Mouse (Mus musculus): Measurements from ENCODE around the gene Carmil2. TPM values are rescaled to one million over a fixed set of nuclear protein-coding genes. Genes with fewer than 3 reads are reported as not detected.
A peak's percentile ranks its signal among the peaks of the same experiment; 100 is the strongest.

The Carmil2 gene
- polyA plus RNA-seq, 1 experiment, result 43.9 TPM

DNA sequence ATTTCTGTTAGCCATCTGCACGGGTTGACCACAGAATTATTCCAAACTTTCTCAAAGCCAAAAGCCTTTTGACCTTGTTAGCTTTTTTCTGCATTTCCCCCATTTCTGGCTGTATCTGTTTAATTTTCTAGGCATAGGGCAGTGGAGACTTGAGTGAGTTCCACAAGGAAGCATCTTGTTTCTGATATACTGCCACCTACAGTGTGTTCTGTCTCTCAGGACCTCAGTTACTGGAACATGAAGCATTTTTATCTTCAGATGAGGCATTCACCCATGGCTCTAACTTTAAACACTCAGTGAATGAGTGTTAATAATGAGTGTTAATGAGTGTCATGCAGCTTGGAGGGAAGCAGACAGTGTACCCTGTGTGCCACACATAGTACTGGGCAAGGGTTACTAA is 8.2 kb upstream of the Carmil2 start:
- Histone ChIP-seq H3K4me1 (ENCODE audit: control insufficient read depth, insufficient read depth, low read length) (no peaks in the 10 kb centered on the region), H3K27ac (ENCODE audit: insufficient read depth, low read length) (no peak overlapping the region), H3K4me3 (ENCODE audit: insufficient read depth, low read length) (no peak overlapping the region)
- no peak for TF ChIP-seq CTCF (IDR thresholded peaks at IDR 0.05; ENCODE audit: extremely low read depth, insufficient read depth, low read length)
- TF ChIP-seq POLR2A (IDR thresholded peaks at IDR 0.05; ENCODE audit: extremely low read depth, insufficient read depth, low read length), result no peak

DNA sequence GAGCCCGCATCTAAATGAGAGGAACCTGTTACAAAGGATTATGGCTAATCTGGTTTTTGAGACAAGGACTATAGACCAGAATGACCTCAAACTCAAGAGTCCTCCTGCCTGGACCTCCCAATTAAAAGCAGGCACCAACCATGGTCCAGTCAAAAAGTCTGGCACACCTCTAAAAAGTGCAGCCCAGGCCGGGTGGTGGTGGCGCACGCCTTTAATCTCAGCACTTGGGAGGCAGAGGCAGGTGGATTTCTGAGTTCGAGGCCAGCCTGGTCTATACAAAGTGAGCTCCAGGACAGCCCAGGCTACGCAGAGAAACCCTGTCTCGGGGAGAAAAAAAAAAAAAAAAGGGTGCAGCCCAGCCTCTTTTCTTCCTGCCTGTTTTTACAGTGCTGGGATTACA is 749 bp upstream of the Carmil2 start:
- Histone ChIP-seq H3K4me3 (ENCODE audit: insufficient read depth, low read length) (no peak overlapping the region), H3K4me1 (ENCODE audit: control insufficient read depth, insufficient read depth, low read length) (no peaks in the 10 kb centered on the region), H3K27ac (ENCODE audit: insufficient read depth, low read length) (no peak overlapping the region)
- TF ChIP-seq POLR2A (IDR thresholded peaks at IDR 0.05; ENCODE audit: extremely low read depth, insufficient read depth, low read length), result no peak
- no peak for TF ChIP-seq CTCF (IDR thresholded peaks at IDR 0.05; ENCODE audit: extremely low read depth, insufficient read depth, low read length)

DNA sequence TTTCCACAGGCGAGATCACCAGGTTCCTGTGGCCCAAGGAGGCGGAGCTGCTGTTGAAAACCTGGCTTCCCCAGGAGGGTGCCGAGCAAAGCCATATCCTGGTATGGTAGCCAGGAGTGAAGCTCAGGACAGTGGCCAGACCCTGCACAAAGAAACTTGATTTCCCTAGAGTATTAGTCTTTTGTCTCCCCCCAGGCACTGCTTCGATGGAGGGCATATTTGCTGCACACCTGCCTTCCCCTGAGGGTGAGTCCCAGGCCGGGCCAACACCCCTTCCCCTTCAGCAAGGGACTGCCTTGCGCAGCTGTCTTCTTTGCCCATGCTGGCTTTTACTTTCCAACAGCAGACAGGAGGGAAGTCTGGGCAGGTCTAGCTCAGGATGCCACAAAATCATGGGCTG is 477 bp downstream of the Carmil2 start:
- no peak for TF ChIP-seq CTCF (IDR thresholded peaks at IDR 0.05; ENCODE audit: extremely low read depth, insufficient read depth, low read length)
- TF ChIP-seq POLR2A (IDR thresholded peaks at IDR 0.05; ENCODE audit: extremely low read depth, insufficient read depth, low read length), result no peak
- Histone ChIP-seq H3K4me3 (ENCODE audit: insufficient read depth, low read length) (no peak overlapping the region), H3K27ac (ENCODE audit: insufficient read depth, low read length) (no peak overlapping the region), H3K4me1 (ENCODE audit: control insufficient read depth, insufficient read depth, low read length) (no peaks in the 10 kb centered on the region)

DNA sequence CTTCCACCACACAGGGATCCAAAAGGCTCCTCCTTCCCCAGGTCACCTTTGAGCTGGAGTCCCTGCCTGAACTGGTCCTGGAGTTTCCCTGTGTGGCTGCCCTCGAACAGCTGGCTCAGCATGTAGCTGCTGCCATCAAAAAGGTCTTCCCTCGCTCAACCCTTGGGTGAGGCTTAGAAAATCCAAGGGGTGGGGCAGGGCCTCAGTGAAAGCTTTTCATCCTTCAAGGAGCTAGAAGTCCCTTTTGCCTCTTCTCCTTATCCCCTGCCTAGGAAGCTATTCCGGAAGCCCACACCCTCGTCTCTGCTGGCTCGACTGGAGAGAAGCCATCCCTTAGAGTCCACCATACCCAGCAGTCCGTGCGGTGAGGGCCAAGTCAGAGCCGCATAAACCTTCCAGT is 1.4 kb downstream of the Carmil2 start:
- no peak overlapping the region for H3K4me3 ChIP-seq (ENCODE audit: insufficient read depth, low read length)
- no peak for TF ChIP-seq POLR2A (IDR thresholded peaks at IDR 0.05; ENCODE audit: extremely low read depth, insufficient read depth, low read length)
- no peak for TF ChIP-seq CTCF (IDR thresholded peaks at IDR 0.05; ENCODE audit: extremely low read depth, insufficient read depth, low read length)
- no peak overlapping the region for H3K27ac ChIP-seq (ENCODE audit: insufficient read depth, low read length)

DNA sequence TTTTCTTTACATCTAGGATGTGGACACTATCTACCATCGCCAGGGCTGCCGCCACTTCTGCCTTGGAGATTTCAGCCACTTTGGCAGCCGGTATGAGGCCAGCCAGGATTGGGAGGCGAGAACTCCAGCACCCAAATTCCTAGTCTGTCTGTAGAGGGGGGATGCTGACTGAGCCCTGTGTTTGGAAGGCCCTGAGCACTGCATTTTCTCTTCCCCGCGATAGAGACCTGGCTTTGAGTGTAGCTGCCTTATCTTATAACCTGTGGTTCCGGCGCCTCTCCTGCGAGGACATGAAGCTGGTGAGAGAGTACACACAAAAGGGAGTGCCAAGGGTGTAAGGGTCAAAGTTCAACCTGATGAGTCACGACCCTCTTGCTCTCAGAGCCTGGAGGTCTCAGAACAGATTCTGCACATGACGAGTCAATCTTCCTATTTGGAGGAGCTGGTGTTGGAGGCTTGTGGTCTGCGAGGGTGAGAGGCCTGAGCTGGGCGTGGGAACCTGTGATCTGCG is 2.2 kb downstream of the Carmil2 start:
- Histone ChIP-seq H3K4me1 (ENCODE audit: control insufficient read depth, insufficient read depth, low read length) (no peaks in the 10 kb centered on the region), H3K4me3 (ENCODE audit: insufficient read depth, low read length) (no peak overlapping the region), H3K27ac (ENCODE audit: insufficient read depth, low read length) (no peak overlapping the region)
- TF ChIP-seq POLR2A (IDR thresholded peaks at IDR 0.05; ENCODE audit: extremely low read depth, insufficient read depth, low read length), result no peak
- TF ChIP-seq CTCF (IDR thresholded peaks at IDR 0.05; ENCODE audit: extremely low read depth, insufficient read depth, low read length), result no peak

More for the DNA sequence above, 1.4 kb downstream of the Carmil2 start:
- no peaks in the 10 kb centered on the region for H3K4me1 ChIP-seq (ENCODE audit: control insufficient read depth, insufficient read depth, low read length)

DNA sequence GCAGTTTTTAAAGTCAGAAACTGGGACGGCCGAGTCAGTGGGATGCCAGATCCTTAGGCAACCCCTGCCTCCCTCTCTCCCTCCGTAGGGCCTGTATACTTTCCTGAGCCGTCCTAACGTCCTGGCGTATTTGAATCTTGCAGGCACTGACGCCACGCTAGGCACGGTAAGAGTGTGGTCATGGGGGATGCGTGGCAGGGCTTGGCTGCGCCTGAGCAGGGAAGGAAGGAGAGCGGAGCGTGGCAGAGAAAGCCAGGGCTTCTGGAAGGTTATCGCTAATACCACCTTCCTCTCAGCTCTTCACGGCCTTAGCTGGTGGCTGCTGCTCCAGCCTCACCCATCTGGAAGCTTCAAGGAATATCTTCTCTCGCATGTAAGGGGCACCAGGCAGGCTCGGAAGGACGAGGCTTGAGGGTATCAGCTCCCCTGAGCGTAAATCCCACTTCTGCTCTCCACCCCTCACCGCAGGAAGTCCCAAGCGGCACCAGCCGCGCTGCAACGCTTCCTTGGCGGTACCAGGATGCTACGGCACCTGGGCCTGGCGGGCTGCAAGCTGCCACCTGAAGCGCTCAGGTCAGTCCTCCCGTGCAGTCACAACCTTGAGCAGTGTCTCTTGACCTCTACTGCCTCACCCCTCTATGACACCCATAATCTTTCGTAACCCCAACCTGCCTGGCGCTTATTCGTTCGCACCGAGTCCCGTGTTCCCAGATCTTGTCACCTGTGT is 3.3 kb downstream of the Carmil2 start:
- H3K4me3 ChIP-seq (ENCODE audit: insufficient read depth, low read length), result no peak overlapping the region
- no peak overlapping the region for H3K27ac ChIP-seq (ENCODE audit: insufficient read depth, low read length)
- TF ChIP-seq POLR2A (IDR thresholded peaks at IDR 0.05; ENCODE audit: extremely low read depth, insufficient read depth, low read length), result no peak
- no peak for TF ChIP-seq CTCF (IDR thresholded peaks at IDR 0.05; ENCODE audit: extremely low read depth, insufficient read depth, low read length)
- no peaks in the 10 kb centered on the region for H3K4me1 ChIP-seq (ENCODE audit: control insufficient read depth, insufficient read depth, low read length)

DNA sequence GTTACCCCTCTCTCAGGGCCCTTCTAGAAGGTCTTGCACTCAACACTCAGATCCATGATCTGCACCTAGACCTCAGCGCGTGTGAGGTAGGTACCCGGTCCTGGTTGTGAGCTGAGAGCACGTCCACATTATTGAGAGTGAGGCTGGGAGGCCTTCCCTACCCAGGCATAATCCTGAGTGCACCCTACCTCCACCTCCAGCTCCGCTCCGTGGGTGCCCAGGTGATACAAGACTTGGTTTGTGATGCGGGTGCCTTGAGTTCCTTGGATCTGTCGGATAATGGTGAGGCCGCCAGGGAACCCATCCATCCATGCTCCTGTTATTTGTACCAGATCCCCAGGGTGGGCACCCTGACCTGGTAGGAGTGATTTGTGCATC is 3.9 kb downstream of the Carmil2 start:
- no peaks in the 10 kb centered on the region for H3K4me1 ChIP-seq (ENCODE audit: control insufficient read depth, insufficient read depth, low read length)
- H3K27ac ChIP-seq (ENCODE audit: insufficient read depth, low read length), result no peak overlapping the region
- TF ChIP-seq CTCF (IDR thresholded peaks at IDR 0.05; ENCODE audit: extremely low read depth, insufficient read depth, low read length) (no peak), POLR2A (IDR thresholded peaks at IDR 0.05; ENCODE audit: extremely low read depth, insufficient read depth, low read length) (no peak)
- H3K4me3 ChIP-seq (ENCODE audit: insufficient read depth, low read length), result no peak overlapping the region

DNA sequence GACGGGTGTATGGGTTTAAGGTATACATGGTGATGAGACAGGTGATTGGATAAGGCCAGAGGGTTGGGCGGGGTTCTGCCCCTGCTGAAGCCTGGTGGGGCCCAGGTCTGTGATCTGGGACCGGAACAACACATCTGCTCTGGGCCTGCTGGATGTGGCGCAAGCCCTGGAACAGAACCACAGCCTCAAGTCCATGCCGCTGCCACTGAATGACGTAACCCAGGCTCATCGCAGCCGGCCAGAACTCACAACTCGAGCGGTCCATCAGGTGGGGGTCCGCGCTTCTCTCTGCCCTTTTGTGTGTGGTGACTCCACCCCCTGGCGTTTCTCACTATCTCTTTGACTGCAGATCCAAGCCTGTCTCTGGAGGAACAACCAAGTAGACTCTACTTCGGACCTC is 4.9 kb downstream of the Carmil2 start:
- Histone ChIP-seq H3K4me3 (ENCODE audit: insufficient read depth, low read length) (no peak overlapping the region), H3K4me1 (ENCODE audit: control insufficient read depth, insufficient read depth, low read length) (no peaks in the 10 kb centered on the region), H3K27ac (ENCODE audit: insufficient read depth, low read length) (no peak overlapping the region)
- TF ChIP-seq POLR2A (IDR thresholded peaks at IDR 0.05; ENCODE audit: extremely low read depth, insufficient read depth, low read length) (no peak), CTCF (IDR thresholded peaks at IDR 0.05; ENCODE audit: extremely low read depth, insufficient read depth, low read length) (no peak)

DNA sequence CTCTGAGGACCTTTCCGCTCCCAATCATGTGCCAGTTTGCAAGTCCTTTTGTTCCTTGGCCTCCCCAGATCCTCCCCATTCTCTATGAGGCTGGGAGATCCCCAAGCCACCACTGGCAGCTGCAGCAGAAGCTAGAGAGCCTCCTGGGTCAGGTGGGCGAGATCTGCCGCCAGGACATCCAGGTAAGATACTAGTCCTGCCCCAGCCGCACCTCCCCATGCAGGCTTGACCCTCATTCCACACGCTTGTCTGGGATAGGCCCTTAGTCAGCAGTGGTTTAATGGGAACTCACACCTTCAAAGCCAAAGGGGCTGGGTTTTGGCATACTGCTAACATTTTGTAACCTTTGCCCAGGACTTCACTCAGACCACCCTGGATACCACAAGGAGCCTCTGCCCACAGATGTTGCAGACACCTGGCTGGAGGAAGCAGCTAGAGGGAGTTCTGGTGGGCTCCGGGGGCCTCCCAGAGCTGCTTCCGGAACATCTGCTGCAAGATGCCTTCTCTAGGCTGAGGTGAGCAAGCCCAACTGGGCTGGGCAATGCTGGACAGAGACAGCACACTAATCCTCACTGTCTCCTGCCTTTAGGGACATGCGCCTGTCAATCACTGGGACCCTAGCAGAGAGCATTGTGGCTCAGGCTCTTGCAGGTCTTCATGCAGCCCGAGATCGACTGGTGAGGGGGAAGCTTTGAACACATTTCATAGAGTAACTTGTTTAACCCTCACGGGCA is 6.5 kb downstream of the Carmil2 start:
- no peaks in the 10 kb centered on the region for H3K4me1 ChIP-seq (ENCODE audit: control insufficient read depth, insufficient read depth, low read length)
- no peak overlapping the region for H3K27ac ChIP-seq (ENCODE audit: insufficient read depth, low read length)
- no peak overlapping the region for H3K4me3 ChIP-seq (ENCODE audit: insufficient read depth, low read length)
- no peak for TF ChIP-seq CTCF (IDR thresholded peaks at IDR 0.05; ENCODE audit: extremely low read depth, insufficient read depth, low read length)
- no peak for TF ChIP-seq POLR2A (IDR thresholded peaks at IDR 0.05; ENCODE audit: extremely low read depth, insufficient read depth, low read length)

DNA sequence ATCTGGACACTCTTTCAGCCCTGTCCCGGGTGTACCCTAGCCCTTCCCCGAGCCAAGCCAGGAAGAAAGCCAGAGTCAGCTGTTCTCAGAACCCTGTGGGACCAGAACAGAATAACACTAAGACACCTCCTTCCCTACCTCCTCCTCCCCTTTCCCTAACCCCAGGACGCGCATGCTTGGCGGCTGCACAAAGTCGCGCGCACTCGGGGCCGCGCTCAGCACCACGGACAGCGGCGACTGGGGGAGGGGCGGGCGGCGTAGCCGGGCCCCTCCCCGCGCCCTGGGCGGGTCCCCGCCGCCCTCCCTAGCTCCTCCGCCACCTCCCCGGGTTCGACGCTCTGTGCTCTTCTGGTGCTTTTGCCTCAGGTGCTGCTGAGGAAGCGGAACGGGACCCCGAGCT is 7.6 kb downstream of the Carmil2 start:
- peak overlapping the region; percentile 100 for H3K4me3 ChIP-seq (ENCODE audit: insufficient read depth, low read length)
- H3K27ac ChIP-seq (ENCODE audit: insufficient read depth, low read length), result peak overlapping the region; percentile 87; the same call in 1 of the 2 replicates
- TF ChIP-seq POLR2A (IDR thresholded peaks at IDR 0.05; ENCODE audit: extremely low read depth, insufficient read depth, low read length) (no peak; the same call in 1 of the 2 replicates), CTCF (IDR thresholded peaks at IDR 0.05; ENCODE audit: extremely low read depth, insufficient read depth, low read length) (no peak)
- H3K4me1 ChIP-seq (ENCODE audit: control insufficient read depth, insufficient read depth, low read length), result no peaks in the 10 kb centered on the region
